Mouse (Mus musculus): ENCODE results near the gene Fxyd3.

Gene Fxyd3

DNA sequence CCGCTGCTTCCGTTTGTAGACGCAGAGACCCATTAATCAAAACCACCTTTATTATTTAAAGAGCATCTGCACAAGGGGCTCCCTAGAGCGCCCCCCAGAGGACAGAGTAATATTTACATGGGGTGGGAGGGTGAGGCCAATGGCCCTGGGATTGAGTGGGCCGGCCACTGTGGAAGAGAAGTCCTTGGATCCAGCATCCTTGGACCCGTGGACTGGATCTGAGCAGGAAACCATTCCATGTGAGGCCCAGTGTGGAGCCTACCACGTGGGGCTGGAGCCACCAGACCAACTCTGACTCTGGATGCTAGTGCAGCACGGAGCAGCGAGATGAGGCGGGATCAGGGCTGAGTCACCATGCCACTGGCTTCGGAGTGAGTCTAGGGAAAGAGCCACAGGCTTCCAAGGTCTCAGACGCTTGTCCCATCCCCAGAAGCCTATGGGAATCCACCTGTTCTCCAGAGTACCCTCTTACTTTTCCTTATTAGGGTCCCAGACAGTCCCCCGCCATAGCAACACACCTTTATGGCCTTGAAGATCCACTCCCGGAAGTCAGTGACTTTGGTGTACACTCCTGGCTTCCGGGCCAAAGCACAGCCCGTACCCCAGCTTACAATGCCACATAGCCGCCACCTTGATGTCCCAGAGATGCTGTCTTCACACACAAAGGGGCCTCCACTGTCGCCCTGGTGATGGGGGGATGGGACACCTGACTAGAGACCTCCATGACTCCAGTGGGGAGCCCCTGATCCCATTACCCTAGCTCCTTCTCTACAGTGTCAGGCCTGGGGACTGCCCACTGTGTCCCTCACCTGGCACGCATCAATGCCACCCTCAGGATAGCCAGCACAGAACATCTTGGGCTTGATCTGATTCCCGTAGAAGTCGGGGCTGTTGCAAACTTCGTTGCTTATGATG, 22.4 kb upstream of the Fxyd3 start:
- in situ Hi-C loops (cut with MseI, MboI) = loop anchor here in 1 of 2 experiments (5.0 kb wide), 1 partner anchor 42 kb away; the partner anchor contains the start of genes Fxyd1 and Lgi4

GRCm38 (mm10) chr7:31097583-31098248, 21.2 kb upstream of the Fxyd3 start:
- in situ Hi-C loops (cut with MseI, MboI) = loop anchor here in 1 of 2 experiments (5.0 kb wide), 1 partner anchor 40 kb away; the partner anchor contains the start of genes Fxyd1 and Lgi4

DNA sequence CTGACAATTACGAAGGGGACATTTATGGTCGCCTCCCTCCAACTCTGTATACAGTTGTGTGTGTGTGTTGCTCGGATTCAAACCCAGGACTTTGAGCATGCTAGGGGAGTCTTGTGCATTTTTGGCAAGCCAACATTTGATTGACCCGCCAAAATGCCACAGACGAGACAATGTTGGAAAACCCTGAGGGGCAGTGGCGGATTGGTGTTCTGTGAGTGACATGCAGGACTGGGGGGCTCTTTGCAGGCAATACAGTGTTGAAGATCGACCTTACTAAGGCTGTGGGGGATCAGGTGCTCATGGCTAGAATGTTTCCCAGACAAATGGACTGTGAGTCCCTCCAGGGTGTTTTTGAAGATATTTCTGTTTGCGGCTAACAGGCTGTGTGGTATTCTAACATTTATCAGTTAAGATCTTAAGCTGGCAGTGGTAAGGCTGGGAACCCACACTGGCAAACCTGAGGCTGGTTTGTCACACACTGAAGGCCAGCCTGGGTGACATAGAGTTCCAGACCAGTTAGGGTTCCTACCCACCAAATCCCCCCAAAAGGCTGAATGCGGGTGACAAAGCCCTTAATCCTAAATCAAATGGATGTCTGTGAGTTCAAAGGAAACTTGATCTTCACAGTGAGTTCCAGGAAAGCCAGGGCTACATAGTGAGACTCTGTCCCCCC, 20.5 kb upstream of the Fxyd3 start:
- in situ Hi-C loops (cut with MseI, MboI) = loop anchor here in 1 of 2 experiments (5.0 kb wide), 1 partner anchor 40 kb away; the partner anchor contains the start of genes Fxyd1 and Lgi4

GRCm38 (mm10) chr7:31094774-31095501, 18.4 kb upstream of the Fxyd3 start:
- in situ Hi-C loops (cut with MseI, MboI) = loop anchor here (5.0 kb wide), 1 partner anchor 38 kb away; the partner anchor contains the start of genes Fxyd1 (in 2 of the 2) and Lgi4 (in 2 of the 2)

DNA sequence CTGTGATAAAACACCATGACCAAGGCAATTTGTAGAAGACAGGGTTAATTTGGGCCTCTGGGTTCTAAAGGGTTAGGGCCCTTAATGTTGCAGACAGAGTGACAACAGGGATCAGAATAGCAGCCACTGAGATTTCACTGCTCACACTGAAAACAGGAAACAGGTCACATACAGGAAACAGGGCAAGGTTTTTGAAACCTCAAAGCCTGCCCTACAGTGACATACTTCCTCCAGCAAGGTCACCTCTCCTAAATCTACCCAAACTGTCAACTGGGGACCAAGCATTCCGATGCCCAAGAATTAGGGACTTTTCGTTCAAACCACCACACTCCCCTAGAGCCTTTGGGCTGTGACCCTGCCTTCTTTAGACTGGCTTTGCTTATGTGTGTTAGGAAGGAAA, 13.2 kb upstream of the Fxyd3 start:
- in situ Hi-C loops (cut with MseI, MboI) = loop anchor here in 1 of 2 experiments (5.0 kb wide), 1 partner anchor 32 kb away; the partner anchor contains the start of genes Fxyd1 and Lgi4

DNA sequence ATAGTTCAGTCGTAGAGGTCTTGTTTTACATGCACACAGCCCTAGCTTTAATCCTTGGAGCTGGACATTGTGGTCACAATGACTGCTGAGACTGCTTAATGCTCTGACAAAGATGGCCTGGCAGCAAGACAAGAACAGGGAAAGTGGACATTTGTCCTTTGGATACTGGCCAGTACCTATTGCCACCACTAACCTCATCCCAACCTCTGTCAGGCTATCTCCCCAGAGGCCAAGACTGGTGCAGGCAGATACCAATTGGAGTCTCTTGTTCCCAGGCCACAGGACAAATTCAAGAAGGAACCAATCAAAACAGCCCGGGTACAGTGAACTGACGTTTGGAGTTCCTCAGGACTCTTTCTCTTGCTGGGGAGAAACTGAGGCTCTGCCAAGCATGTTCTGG, 11.7 kb upstream of the Fxyd3 start:
- in situ Hi-C loops (cut with MseI, MboI) = no loop called here

DNA sequence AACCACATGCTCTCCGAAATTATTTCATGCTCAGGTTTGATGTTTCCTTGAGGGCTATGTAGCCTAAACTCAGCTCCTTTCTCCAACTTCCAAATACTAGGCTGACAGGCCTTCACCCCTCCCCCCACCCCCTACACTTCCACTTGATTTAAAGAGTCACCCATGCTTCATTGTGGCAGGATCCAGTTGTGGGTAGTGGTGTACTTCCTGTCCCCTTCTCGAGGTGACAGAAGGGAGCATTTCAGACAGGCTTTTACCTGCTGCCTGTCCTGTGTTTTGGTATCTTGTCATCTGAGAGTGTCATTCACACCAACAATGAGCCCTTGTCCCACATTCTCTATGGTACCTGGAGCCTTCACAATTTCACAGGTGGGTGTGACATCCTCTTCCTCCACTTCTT, 10.8 kb upstream of the Fxyd3 start:
- in situ Hi-C loops (cut with MseI, MboI) = no loop called here

DNA sequence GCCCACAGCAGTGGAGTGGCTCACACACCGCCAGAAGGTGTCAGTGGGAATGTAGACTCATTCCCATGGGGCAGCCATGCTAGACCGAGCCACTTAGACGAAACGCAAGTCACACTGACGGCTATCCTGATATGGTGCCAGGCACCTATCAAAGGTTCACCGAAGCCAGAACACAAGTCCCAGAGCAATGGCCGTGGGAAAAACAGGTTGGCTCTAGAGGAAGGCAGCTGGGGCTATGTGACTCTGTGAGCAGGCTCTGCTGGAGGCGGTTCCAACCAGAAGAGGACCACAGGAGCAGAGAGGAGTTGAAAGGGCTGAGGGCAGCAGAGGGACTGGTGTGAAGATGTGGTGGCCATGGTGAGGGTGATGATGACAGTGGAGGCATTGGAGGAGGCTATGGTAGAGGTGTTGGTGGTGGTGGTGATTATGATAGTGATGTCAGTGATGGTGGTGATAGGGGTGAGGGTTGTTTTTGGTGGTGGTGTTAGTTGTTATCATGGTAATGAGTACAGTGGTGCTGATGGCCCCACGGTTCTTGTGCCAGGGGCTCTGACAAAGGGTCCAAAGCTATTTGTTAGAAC, 9.8 kb upstream of the Fxyd3 start:
- in situ Hi-C loops (cut with MseI, MboI) = no loop called here

GRCm38 (mm10) chr7:31085171-31085570, 8.7 kb upstream of the Fxyd3 start:
- in situ Hi-C loops (cut with MseI, MboI) = no loop called here

DNA sequence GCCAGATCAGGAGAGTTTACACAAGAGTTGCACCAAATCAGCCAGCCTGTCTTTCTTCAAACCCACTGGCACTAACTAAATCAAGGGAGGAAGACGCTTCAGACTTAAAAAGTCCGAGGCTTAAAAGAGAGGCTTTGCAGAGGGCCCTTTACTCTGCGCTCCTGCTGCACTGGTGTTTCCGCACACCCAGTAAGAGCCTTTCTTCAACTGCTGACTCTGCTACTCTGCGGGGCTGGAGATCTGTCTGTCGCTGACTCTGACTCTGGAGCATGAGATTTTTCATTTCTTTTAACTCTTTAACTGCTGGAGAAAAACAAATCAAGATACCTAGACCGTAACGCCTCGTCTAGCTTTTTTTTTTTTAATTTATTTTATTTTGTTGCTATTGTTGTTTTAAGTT, 7.6 kb upstream of the Fxyd3 start:
- in situ Hi-C loops (cut with MseI, MboI) = no loop called here

GRCm38 (mm10) chr7:31082831-31083588, 6.5 kb upstream of the Fxyd3 start:
- in situ Hi-C loops (cut with MseI, MboI) = no loop called here

DNA sequence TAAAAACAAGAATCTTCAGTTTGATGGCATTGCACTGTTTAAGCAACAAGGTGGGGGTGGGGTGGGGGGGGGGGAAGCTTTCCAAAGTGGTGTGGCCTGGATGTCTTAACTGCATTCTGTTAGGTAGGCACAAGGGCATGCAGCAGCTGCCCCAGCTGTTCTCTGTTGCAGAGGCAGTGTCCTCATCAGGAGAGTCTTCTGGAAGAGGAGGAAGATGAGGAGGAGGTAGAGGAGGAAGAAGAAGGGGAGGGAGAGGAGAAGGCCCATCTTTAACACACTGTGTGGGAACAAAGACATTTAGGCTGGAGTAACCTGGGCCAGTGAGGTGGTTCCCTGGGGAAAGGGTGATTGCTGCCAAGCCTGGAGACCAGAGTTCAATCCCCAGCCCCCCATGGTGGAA, 5.6 kb upstream of the Fxyd3 start:
- in situ Hi-C loops (cut with MseI, MboI) = no loop called here

GRCm38 (mm10) chr7:31081106-31081505, 4.6 kb upstream of the Fxyd3 start:
- in situ Hi-C loops (cut with MseI, MboI) = no loop called here

DNA sequence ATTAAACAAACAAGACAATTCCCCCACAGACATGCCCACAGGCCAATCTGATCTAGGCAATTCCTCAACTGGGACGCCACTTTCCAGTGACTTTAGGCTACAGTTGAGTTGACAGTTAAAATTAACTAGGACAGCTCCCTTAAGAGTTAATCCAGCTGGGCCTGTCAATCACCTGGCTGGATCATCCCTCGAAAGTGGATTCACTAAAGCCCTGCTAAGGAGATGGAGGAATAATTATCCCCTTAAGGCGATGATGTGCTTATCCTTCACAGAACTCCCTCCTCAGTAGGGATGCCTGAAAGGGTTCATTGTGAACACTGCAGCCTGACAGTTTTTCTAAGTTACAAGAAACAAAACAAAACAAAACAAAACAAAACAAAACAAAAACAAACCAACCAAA, 4.1 kb upstream of the Fxyd3 start:
- in situ Hi-C loops (cut with MseI, MboI) = no loop called here

- in situ Hi-C loops (cut with MseI, MboI) = no loop called here
These were observed 3.2 kb upstream of the Fxyd3 start for GRCm38 (mm10) chr7:31079670-31080069.

GRCm38 (mm10) chr7:31077885-31078445, 1.5 kb upstream of the Fxyd3 start:
- in situ Hi-C loops (cut with MseI, MboI) = no loop called here

DNA sequence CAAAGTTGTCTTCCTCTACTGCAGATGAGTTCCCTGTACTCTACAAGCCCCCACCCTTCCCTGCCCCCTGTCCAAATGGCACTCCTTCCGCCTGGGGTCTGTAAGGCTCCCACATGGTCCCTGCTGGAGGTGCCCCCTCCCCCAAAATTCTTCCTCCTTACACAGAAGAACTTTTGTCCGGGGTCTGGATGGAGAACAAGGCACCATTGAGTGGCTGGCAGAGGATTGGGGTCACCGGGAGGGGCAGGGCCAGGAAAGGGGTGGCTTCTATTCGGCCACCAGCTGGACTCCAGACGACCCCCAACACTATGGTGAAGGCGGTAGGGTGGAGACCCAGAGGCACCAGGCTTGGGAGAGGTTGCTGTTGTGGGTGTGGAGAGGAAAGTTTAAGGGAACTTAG, 966 bp upstream of the Fxyd3 start:
- in situ Hi-C loops (cut with MseI, MboI) = no loop called here

GRCm38 (mm10) chr7:31074713-31075069, 1.8 kb downstream of the Fxyd3 start:
- in situ Hi-C loops (cut with MseI, MboI) = no loop called here

DNA sequence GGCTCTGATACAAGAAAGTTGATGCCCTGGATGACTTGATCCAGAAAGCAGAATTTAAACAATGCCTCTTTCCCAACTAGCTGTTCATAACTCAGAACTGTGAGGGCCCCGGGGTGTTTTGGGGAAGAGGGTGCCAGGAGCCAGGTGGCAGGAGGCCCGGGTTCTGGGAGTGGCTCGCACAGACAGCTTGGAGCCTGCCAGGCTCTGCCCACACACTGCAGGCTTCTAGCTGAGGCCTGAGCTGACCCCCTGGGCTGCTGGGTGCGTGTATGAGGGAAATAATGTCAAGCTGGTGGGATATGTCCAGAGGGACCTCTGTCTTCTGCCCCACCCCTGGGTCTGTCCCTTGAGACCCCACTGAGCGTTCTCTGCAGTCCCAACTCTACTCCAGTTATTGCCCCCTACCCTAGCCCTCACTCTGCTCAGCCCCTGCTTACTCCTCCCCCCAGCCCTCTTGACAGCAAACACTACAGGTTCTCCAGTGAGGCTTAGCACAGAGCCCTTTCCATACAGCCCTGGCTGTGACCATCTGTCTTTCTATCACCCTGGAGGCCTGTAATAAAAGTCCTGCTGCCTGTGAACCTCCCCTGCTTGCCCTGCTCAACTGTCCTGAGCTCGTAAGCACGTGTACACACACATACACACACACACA, 2.3 kb downstream of the Fxyd3 start:
- in situ Hi-C loops (cut with MseI, MboI) = no loop called here

Data from mouse trophoblast stem cell (cell line).